Mouse (Mus musculus) inflammation-experienced regulatory T-cells, adult 16 weeks (primary cell): ENCODE data around the gene Pml. TPM values are rescaled to one million over a fixed set of nuclear protein-coding genes. Genes with fewer than 3 reads are reported as not detected.

Experiments used
- polyA plus RNA-seq: library from polyadenylated mRNA; unstranded; fragments of 100-300 nt; shearing (Covaris generic); gene quantifications from one replicate; pipeline ENCODE4 v1.2.1, GENCODE M21; 2017

Gene Pml
- 78.3 TPM for polyA plus RNA-seq

DNA sequence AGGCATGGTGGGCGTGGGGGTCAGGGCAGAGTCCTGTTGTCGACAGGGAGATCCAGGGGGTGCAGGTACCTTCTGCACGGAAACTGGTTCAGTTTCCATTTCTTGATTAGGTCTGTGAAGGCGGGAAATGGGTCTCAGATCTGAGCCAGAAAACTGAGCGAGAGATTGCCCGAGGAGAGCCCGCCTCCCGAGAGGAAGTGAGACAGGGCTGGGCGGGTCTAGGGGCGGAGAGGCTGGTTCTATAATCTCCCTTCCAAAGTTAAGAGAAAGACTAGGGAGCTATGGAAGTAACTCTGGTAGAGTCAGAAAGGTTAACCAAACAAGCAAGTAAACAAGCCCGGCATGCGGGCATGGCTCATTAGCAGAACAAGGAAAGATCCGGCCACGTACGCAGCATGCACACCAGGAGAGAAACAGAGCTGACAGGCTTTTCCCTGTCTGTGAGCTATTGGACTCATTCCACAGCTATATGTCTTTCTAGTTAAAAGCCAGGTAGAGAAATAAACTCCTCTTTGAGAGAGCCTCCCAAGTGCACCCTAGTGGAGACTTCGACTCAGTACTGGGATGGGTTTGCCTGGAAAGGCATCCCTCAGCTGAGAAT is at the start of gene Pml:
Gene Pml, minus strand, starts transcription at position 195 of the 601 bp plus-strand sequence.

DNA sequence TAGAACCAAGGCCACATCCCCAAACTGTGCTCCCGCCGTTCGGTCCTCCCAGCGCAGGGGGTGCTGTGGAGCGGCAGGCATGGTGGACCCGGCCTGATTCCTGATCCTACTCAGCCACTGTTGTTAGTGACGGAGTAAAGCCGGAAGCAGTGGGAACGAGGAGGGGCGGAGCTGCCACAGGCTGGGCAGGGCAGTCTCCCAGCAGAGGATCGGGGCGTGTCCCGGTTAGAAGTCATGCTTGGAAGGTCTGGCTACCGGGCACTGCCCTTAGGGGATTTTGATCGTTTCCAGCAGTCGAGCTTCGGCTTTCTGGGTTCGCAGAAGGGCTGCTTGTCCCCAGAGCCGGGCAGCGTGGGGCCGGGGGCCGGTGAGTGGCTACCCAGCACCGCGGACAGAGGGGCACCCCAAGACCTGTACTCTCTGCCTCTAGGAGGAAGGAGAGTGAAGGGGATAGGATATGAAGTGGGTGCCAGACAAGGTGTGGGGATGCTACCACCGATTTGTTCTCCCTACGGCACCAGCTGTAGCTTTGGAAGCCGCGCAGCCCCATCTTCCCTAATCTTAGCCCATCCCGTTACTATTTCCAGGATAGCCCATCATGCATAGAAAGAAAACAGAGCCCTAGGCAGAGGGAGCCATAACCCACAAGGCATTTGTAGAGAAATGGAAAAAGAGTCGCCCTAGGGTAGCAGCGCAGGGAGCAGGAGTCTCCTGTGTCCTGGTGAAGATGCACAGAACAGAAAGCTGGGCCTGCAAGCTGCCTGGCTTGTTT is 3.6 kb upstream of the Pml start, which contains the start of gene Stoml1:
Gene Stoml1, plus strand, starts transcription at position 132 of the 772 bp plus-strand sequence.

DNA sequence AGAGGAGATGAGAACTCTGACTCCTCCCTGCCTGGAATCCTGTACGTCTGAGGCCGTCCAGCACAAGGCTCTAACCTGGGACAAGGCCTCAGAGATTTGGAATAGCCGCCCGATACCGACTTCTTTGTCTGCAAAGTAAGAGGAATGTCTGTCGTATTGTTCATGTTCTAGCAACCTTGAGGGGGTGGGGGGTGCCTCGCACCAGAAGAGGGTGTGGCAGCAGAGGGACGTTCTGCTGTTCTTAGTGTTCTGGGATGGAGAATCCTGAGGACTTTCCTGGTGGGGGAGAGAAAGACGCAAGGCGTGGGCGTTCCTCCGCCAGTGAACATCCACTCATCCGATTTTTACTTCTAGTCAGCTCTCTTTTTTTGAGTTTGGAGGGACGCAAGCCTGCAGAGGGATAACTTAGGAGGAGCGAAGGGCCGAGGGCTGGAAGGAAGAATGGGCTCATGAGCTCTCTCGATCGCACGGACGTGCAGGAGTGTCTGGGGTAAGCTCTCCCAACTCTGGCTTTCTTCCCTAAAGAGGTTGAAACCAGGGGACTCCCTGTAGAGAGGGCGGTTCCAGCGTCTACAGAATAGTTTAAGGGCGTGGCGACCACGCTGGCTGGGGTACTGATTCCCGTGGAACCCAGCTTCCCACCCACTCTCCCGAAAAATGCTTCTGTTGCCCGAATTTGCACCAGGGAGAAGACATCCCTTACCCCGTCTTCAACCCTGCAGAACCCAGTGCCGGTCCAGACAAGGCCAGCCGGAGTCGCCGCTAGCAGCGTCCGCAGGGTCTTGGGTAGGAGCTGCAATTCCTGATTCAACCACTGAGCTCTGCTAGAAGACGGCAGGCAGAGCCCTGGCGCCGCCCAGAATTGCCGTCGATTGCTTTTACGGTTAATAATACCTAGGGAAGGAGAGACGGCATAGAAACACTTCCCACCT is 45.8 kb downstream of the Pml start, which contains the start of the genes Islr and Islr2:
Gene Islr, minus strand, starts transcription at position 791 of the 932 bp plus-strand sequence.
Gene Islr2, minus strand, starts transcription at position 804 of the 932 bp plus-strand sequence.

Other genes starting within 250 kb of the Pml start
- gene Cyp11a1, start 243.4 kb downstream of the Pml start, polyA plus RNA-seq: 0.37 TPM
- gene Stra6, start 186.0 kb downstream of the Pml start, polyA plus RNA-seq: 4.2 TPM
- not detected for gene Ccdc33, start 131.0 kb downstream of the Pml start, polyA plus RNA-seq
- 1.6 TPM for gene Islr, start 45.5 kb downstream of the Pml start, polyA plus RNA-seq
- gene Islr2, start 45.5 kb downstream of the Pml start, polyA plus RNA-seq: not detected
- gene Stoml1, start 3.4 kb upstream of the Pml start, polyA plus RNA-seq: 35.5 TPM
- gene Loxl1, start 63.4 kb upstream of the Pml start, polyA plus RNA-seq: not detected
- not detected for gene Tbc1d21, start 120.7 kb upstream of the Pml start, polyA plus RNA-seq
- not detected for gene Insyn1, start 238.8 kb upstream of the Pml start, polyA plus RNA-seq